Mouse (Mus musculus): ENCODE data around the gene Krt2.
A peak's percentile ranks its signal among the peaks of the same experiment; 100 is the strongest.

Gene Krt2

GRCm38 (mm10) chr15:101817875-101818274 lies at the start of gene Krt2:
Gene Krt2, minus strand, starts transcription at chr15:101818169.
- no peak for DNase-seq (ENCODE audit: low read depth)

DNA sequence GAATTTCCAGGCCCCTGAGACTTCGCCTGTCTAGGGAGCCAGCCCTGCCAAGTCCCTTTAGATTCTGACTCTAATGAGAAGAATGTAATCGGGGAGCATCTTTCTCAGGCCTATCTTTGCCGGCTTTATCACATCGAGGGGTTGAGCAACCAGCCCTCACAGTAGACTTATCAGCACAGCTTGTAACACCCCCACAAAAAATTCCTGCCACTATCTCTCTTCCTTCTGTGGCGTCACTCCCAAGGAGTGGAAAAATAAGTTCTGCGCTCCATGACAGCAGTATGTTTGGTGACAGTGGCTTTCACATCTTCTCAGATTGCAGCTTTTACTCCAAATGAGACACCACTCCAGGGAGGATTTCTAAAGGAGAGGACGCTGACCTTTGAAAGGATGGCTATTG lies 48.8 kb upstream of the Krt2 start:
- no peak for DNase-seq (ENCODE audit: low read depth)

GRCm38 (mm10) chr15:101860421-101861130 lies 42.6 kb upstream of the Krt2 start:
- no peak for DNase-seq (ENCODE audit: low read depth)

DNA sequence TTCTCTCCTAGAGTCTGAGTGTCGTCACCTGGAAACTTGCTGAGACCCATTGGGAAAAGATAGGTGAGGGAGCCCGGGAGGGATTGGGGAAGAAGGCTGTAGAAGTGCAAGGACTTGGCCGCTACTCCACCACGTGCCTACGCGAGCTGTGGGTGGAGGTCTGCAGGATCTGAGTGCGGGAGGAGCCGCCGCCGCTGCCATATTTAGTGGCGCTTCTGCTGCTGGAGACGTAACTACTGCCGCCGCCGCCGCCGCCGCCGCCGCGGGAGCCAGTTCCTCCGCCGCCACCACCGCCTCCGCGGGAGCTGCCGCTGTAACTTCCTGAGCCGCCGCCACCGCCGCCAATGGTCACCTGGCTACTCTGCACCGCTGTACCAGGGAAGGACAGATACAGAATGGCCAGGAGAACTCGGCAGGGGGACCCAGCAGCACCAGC lies 41.8 kb upstream of the Krt2 start:
- peak; percentile 9 for DNase-seq (ENCODE audit: low read depth)

DNA sequence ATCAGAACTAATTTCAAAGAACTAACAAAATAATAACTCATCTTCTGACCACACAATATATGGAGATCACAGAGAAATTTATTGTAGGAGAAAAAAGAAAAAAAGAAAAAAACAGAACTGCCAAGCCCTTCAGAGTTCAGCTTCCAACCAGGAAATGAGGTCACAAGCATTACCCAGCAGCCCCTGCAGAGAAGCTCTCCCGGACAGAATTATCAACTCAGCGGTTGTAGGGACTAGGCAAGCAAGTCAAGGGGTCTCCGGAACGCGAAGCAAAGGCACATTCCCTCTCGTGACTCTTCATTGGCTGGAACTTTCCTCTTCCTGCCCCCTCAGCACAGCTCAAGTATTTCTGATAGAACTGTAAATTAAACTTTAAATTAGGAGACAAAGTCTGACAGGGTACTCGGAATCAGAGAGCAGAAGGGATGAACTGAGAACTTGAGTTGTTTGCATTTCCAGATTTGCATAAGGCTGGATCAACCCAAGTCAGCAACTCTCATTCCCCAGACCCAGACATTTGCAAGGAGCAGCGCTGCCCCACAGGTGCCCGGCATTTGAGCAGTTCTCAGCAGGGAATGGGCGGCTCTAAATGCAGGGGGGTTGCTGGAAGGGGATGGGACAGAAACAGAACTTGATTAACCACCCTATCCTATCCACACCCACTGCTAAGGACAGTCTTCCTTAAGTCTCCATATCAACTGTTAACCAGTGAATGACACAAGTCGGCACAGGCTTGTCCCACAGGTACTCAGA lies 40.9 kb upstream of the Krt2 start:
- DNase-seq (ENCODE audit: low read depth) = no peak

DNA sequence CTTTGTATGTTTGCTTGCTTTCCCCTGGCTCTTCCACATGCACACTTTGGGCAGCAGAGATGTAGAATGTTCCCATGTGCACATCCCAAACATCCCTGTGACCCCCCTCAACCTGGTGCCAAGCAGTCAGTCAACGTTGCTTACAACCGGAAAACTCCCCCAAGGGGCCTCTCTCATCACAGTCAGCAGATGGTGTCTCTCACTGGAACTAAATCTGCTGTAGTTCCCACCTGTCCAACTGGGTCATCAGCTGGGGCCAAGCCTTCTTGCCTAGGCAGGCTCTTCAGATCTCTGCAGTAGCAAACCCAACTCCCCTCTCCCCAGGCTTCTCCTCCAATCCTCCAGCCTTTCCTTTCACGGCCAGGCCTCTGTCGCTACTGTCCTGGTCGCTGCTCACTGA lies 38.7 kb upstream of the Krt2 start:
- no peak for DNase-seq (ENCODE audit: low read depth)

- DNase-seq (ENCODE audit: low read depth) = no peak
Measured at GRCm38 (mm10) chr15:101855732-101856131, 37.8 kb upstream of the Krt2 start.

- no peak for DNase-seq (ENCODE audit: low read depth)
Measured at GRCm38 (mm10) chr15:101854294-101854693, 36.3 kb upstream of the Krt2 start.

DNA sequence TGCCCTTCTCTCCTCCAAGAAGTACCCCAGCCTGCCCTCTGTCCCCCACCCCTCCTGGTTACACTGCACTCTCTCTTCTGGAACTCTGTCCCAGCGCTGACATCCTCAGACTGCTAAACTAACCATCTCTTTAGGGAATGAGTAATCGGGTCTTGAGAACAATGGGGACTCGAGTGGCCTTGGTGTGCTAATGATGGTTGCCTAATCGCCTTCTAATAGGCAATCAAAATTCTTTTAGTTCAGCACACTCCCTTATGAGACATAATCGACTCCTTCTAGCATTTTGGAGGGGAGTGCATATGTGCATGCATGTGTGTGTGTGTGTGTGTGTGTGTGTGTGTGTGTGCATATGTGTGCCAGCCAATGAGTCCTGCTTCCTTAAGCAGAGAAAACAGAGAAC lies 34.6 kb upstream of the Krt2 start:
- no peak for DNase-seq (ENCODE audit: low read depth)

DNA sequence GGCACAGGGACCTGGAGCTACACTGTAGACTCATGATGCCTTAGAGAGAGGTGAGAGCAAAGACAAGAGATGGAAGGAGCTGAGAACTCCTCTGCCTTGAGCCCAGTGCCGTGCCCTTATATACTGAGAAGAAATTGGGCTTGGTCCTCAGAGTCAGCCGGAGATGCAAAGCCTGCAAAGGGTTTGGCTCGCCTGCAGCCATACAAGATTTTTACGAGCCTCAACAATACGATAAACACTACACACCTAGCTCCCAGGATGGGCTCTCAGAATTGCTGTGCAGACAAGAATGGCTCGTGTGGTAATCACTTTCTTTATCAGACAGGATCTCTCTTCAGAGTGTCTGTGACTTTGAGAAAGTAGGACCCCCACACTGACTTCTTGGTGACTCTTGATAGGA lies 32.7 kb upstream of the Krt2 start, which contains the start of gene Krt1:
TSS of gene Krt1 (minus strand) at position 101 of the 400 bp plus-strand sequence.
- DNase-seq (ENCODE audit: low read depth) = no peak

GRCm38 (mm10) chr15:101845971-101846403 lies 28.0 kb upstream of the Krt2 start:
- DNase-seq (ENCODE audit: low read depth) = peak; percentile 28

DNA sequence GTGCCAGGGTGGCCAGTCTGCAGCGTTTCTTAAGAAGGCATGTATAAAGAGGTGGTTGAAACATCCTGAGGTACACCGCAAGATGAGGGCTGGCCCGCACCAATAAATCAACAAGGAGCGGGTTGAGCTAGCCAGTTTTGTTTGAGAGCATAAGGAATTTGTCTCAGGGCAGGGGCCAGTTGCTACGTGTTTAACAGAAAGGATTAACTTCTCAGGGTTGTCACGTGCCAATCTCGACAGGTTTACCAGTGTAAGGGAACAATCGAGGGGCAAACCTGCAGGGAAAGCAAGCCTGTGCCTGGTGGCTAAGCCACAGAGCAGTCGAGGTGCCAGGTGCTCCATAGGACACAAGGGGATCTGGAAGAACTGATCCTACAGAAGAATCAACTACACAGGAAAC lies 25.2 kb upstream of the Krt2 start:
- no peak for DNase-seq (ENCODE audit: low read depth)

- no peak for DNase-seq (ENCODE audit: low read depth)
Measured at GRCm38 (mm10) chr15:101834784-101835328, 16.9 kb upstream of the Krt2 start.

DNA sequence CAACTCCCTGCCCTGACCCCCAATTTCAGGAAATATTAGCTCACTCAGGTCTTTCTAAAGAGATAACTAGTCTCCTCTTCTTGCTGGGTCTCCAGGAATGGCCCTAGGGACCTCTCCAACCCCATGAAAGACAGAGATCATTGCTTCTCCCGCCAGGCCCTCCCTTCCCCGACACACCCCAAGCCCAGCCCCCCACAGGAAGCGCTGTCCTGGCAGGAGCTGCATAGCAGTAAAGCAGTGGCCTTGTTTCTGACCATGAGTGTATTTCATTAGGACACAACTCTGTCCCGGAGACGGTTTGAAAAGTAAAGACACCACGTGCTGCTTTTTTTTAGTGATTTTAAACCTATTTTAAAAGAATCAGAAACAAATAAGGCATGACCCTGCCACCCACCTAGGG lies 15.2 kb upstream of the Krt2 start:
- DNase-seq (ENCODE audit: low read depth) = no peak

DNA sequence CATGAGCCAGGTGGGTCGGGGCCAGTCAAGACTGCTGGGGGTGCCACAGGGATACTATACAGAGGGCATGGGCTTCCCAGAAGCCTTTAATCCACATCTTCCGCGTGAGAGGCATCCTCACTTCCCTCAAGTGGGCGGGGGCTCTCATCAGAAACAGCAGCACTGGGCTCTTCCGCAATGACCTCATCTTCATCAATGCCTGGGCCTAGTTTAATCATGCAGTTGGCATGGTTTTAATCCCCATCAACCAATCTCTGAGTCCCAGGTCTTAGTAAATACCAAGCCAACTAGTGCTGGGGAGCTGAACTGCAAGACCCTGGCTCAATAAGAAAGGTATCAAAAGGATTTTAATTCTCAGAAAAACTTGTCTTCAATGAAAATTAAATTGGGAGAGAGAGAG lies 11.5 kb upstream of the Krt2 start:
- no peak for DNase-seq (ENCODE audit: low read depth)

- DNase-seq (ENCODE audit: low read depth) = no peak
Measured at GRCm38 (mm10) chr15:101821786-101822185, 3.8 kb upstream of the Krt2 start.

DNA sequence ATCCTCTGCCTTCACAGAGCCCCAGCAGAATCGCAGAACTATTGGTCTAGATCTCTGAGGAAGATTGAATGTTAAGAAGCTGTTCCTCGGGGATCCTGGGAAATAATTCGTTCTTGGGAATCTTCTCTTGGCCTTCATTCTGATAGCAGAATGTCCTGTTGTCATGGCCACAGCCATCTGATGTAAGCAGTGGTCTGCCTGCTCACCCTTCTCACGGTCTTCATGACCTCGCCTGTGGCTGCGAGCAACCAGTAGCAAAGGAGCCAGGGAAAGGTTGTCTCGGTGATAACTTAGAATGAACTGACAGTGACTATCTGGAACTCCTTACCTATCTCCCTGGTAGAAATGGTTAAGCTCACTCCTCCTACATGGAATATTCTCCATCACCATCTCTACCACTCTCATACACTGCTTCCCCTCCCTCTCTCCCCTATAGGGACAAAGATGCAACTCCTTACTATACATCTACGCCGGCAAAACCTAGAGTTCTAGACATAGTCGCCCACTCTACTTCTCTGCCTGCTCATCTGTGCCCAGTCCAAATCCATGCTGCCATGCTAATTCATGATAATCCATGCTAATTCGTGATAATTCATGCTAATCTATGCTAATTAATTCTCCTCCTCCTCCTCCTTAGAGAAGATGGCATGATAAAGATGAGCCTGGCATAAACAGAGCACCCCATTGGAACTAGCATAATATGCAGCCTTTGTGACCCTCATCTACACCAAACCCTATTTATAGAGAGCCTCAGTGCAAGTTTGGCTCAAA lies 14.7 kb downstream of the Krt2 start:
- DNase-seq (ENCODE audit: low read depth) = no peak

DNA sequence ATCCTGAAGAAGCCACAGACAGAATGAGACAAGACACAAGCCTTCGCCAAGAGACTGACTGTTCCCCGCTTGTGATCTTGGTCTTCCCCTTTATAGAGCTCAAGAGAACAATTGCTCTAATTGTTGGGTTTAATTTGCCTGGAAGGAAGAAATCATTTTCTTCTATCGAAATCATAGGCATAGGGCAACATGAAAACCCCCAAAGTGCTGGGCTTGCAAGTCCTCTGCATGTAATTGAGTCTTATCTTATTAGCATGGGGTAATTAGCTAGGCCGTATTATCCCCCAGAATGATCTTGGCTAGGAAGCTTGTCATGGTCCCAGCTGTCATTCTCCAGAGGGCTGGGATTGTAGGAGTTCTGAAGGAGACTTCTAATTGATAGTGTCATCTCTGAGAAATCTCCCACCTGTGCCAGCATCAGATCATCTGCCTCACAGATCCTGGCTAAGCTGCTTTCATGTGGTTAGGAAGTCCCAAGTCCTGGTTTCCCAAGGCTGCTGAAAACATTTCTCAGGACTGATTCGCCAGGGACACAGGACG lies 15.6 kb downstream of the Krt2 start, which contains the start of gene Krt73:
TSS of gene Krt73 (minus strand) at position 51 of the 540 bp plus-strand sequence.
- DNase-seq (ENCODE audit: low read depth) = no peak

DNA sequence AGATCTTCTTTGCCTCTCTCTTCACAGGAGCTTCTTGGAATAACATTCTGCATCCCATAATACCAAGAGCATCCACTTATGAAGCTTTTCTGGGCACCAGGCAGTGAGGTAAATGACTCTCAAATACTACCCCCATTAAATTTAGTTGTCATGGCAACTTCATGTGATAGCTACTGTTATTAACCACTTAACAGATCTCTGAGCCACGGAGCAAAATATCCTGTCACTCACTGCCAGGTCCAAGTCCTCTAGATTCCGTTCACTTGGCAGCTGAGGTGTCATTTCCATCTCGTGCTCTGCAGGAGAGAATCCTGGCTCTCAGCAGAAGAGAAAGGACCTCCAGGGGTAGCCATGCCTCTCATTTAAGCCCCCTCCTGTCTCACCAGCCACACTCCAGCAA lies 27.1 kb downstream of the Krt2 start:
- no peak for DNase-seq (ENCODE audit: low read depth)

GRCm38 (mm10) chr15:101786360-101786759 lies 31.6 kb downstream of the Krt2 start, which contains the start of gene Krt72:
Gene Krt72, minus strand, starts transcription at chr15:101786460.
- no peak for DNase-seq (ENCODE audit: low read depth)

- no peak for DNase-seq (ENCODE audit: low read depth)
Measured at GRCm38 (mm10) chr15:101773420-101773819, 44.5 kb downstream of the Krt2 start.

GRCm38 (mm10) chr15:101772711-101773081 lies 45.3 kb downstream of the Krt2 start:
- DNase-seq (ENCODE audit: low read depth) = peak; percentile 69

All from naive thymus-derived CD4-positive, alpha-beta T cell, adult 2 months (primary cell).